Comparison of ENCODE assay signal across 18 mouse cellular contexts in the genomic region with DNA sequence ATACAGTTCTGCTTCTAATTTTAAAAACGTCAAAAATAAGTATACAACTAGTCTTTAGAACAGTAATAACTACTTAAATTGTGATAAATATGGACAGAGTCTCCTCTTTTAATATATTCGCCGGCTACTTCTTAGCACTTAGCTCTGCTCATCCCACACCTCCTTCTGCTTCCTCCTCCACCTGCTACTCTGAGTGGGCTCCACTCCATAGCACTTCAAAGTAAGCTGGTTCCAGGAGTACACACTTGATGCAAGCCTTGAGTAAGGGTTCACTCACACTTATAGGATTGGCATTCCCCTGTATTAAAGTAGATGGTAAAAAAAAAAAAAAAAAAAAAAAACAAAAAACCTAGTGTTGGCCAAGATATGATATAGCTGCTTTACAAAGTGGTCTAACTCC.
"Had no signal": no experiment of that assay in that cellular context is flagged by ENCODE, and none has a peak within 500 bp of the region (broad histone marks: within the 10 kb centered on the region; RNA-seq: fewer than 3 reads in every experiment).

No protein-coding gene starts in this region.

- H3K27ac ChIP-seq: liver, embryonic 12.5 days; liver, embryonic 14.5 days; midbrain, embryonic 10.5 days; midbrain, embryonic 12.5 days; neural tube, embryonic 13.5 days; neural tube, embryonic 15.5 days had no signal

- H3K36me3 ChIP-seq: liver, embryonic 12.5 days; midbrain, embryonic 10.5 days; midbrain, embryonic 12.5 days; neural tube, embryonic 13.5 days; neural tube, embryonic 15.5 days had no signal

- ATAC-seq: liver, embryonic 12.5 days; midbrain, embryonic 16.5 days had no signal

- H3K4me1 ChIP-seq: liver, embryonic 12.5 days; midbrain, embryonic 10.5 days; midbrain, embryonic 12.5 days; neural tube, embryonic 13.5 days; neural tube, embryonic 15.5 days had no signal

- H3K4me2 ChIP-seq: liver, embryonic 12.5 days; lung, embryonic 14.5 days; midbrain, embryonic 12.5 days; neural tube, embryonic 13.5 days; neural tube, embryonic 15.5 days had no signal

- H3K9ac ChIP-seq: liver, embryonic 12.5 days; liver, embryonic 14.5 days; lung, embryonic 14.5 days; midbrain, embryonic 12.5 days; neural tube, embryonic 13.5 days; neural tube, embryonic 15.5 days had no signal

- DNase-seq: lung, embryonic 14.5 days; lung, postnatal 10 days; lung, postnatal 4 days; midbrain, embryonic 14.5 days; retina, postnatal 1 day; right cerebral cortex, postnatal 14 days; spleen, adult 18-20 months; thymus, adult 2 months; thymus, postnatal 25 days; thymus, postnatal 4 days had no signal

- H3K4me3 ChIP-seq: liver, embryonic 12.5 days; midbrain, embryonic 10.5 days; midbrain, embryonic 12.5 days; myocyte; neural tube, embryonic 13.5 days; neural tube, embryonic 15.5 days had no signal

- H3K27me3 ChIP-seq: liver, embryonic 12.5 days; midbrain, embryonic 12.5 days; neural tube, embryonic 13.5 days; neural tube, embryonic 15.5 days had no signal

- H3K9me3 ChIP-seq: liver, embryonic 12.5 days; midbrain, embryonic 10.5 days; midbrain, embryonic 12.5 days; neural tube, embryonic 13.5 days; neural tube, embryonic 15.5 days had no signal
